Mouse (Mus musculus): ENCODE measurements around the gene Cebpz. TPM values are rescaled to one million over a fixed set of nuclear protein-coding genes. Genes with fewer than 3 reads are reported as not detected.

Gene Cebpz
- total and polyA plus RNA-seq, 2 experiments: 3.2 to 19.0 TPM

GRCm38 (mm10) chr17:78915772-78916171 is 21.1 kb downstream of the Cebpz start:
- 27% methylated on average over 6 of the region's 6 CpGs for WGBS
- Histone ChIP-seq H3K27ac (replicated peaks; ENCODE audit: insufficient read depth, low read depth, low read length) (0 out of 2 replicates have a peak overlapping the region, but pooled peaks have one; percentile 10), H3K9ac (ENCODE audit: low read depth, low read length) (peak overlapping the region; percentile 88), H3K79me2 (ENCODE audit: control insufficient read depth, insufficient read depth, low read length) (no peaks in the 10 kb centered on the region), H3K27me3 (ENCODE audit: control insufficient read depth, insufficient read depth, low read length) (no peaks in the 10 kb centered on the region), H3K4me1 (ENCODE audit: control insufficient read depth, insufficient read depth, low read length) (peaks cover 6% of the 10 kb centered on the region), H3K4me3 (ENCODE audit: insufficient read depth, low read depth, low read length) (peak overlapping the region; percentile 95), H3K36me3 (ENCODE audit: control insufficient read depth, insufficient read depth, low read length) (peaks cover 16% of the 10 kb centered on the region)
- TF ChIP-seq CTCF (IDR thresholded peaks at IDR 0.05; ENCODE audit: low read depth, low read length): no peak
- TF ChIP-seq POLR2A (IDR thresholded peaks at IDR 0.05; ENCODE audit: extremely low read depth, insufficient read depth, low read length): no peak
- DNase-seq (ENCODE audit: extremely low read depth, low read depth, low spot score): peak; percentile 26

GRCm38 (mm10) chr17:78913921-78914320 is 22.9 kb downstream of the Cebpz start:
- TF ChIP-seq CTCF (IDR thresholded peaks at IDR 0.05; ENCODE audit: low read depth, low read length): no peak
- no peak for TF ChIP-seq POLR2A (IDR thresholded peaks at IDR 0.05; ENCODE audit: extremely low read depth, insufficient read depth, low read length)
- 81% methylated on average over 3 of the region's 3 CpGs for WGBS
- Histone ChIP-seq H3K27me3 (ENCODE audit: control insufficient read depth, insufficient read depth, low read length) (no peaks in the 10 kb centered on the region; the same call in 1 of the 2 replicates), H3K9ac (ENCODE audit: low read depth, low read length) (no peak overlapping the region), H3K79me2 (ENCODE audit: control insufficient read depth, insufficient read depth, low read length) (no peaks in the 10 kb centered on the region), H3K4me3 (ENCODE audit: insufficient read depth, low read depth, low read length) (no peak overlapping the region), H3K4me1 (ENCODE audit: control insufficient read depth, insufficient read depth, low read length) (peaks cover 6% of the 10 kb centered on the region), H3K27ac (replicated peaks; ENCODE audit: insufficient read depth, low read depth, low read length) (no peak overlapping the region), H3K36me3 (ENCODE audit: control insufficient read depth, insufficient read depth, low read length) (peaks cover 4% of the 10 kb centered on the region)
- no peak for DNase-seq (ENCODE audit: extremely low read depth, low read depth, low spot score)

- Histone ChIP-seq H3K27me3 (ENCODE audit: control insufficient read depth, insufficient read depth, low read length) (no peaks in the 10 kb centered on the region; the same call in 1 of the 2 replicates), H3K9ac (ENCODE audit: low read depth, low read length) (no peak overlapping the region), H3K36me3 (ENCODE audit: control insufficient read depth, insufficient read depth, low read length) (no peaks in the 10 kb centered on the region), H3K4me1 (ENCODE audit: control insufficient read depth, insufficient read depth, low read length) (peaks cover 6% of the 10 kb centered on the region), H3K27ac (replicated peaks; ENCODE audit: insufficient read depth, low read depth, low read length) (no peak overlapping the region), H3K79me2 (ENCODE audit: control insufficient read depth, insufficient read depth, low read length) (no peaks in the 10 kb centered on the region), H3K4me3 (ENCODE audit: insufficient read depth, low read depth, low read length) (no peak overlapping the region)
- TF ChIP-seq POLR2A (IDR thresholded peaks at IDR 0.05; ENCODE audit: extremely low read depth, insufficient read depth, low read length): no peak
- no peak for TF ChIP-seq CTCF (IDR thresholded peaks at IDR 0.05; ENCODE audit: low read depth, low read length)
- no peak for DNase-seq (ENCODE audit: extremely low read depth, low read depth, low spot score)
- 33% methylated on average over 6 of the region's 6 CpGs for WGBS
These were observed 24.0 kb downstream of the Cebpz start for GRCm38 (mm10) chr17:78912861-78913281.

GRCm38 (mm10) chr17:78909374-78909773 is 27.5 kb downstream of the Cebpz start:
- H3K36me3 ChIP-seq (ENCODE audit: control insufficient read depth, insufficient read depth, low read length): no peaks in the 10 kb centered on the region
- no peak for DNase-seq (ENCODE audit: extremely low read depth, low read depth, low spot score)
- no peak overlapping the region for H3K9ac ChIP-seq (ENCODE audit: low read depth, low read length)
- WGBS: 69% methylated on average over 2 of the region's 2 CpGs
- no peaks in the 10 kb centered on the region; the same call in 1 of the 2 replicates for H3K4me1 ChIP-seq (ENCODE audit: control insufficient read depth, insufficient read depth, low read length)
- no peaks in the 10 kb centered on the region; the same call in 1 of the 2 replicates for H3K27me3 ChIP-seq (ENCODE audit: control insufficient read depth, insufficient read depth, low read length)
- H3K79me2 ChIP-seq (ENCODE audit: control insufficient read depth, insufficient read depth, low read length): no peaks in the 10 kb centered on the region
- no peak overlapping the region for H3K27ac ChIP-seq (replicated peaks; ENCODE audit: insufficient read depth, low read depth, low read length)
- TF ChIP-seq POLR2A (IDR thresholded peaks at IDR 0.05; ENCODE audit: extremely low read depth, insufficient read depth, low read length) (no peak), CTCF (IDR thresholded peaks at IDR 0.05; ENCODE audit: low read depth, low read length) (no peak)
- no peak overlapping the region for H3K4me3 ChIP-seq (ENCODE audit: insufficient read depth, low read depth, low read length)

GRCm38 (mm10) chr17:78906892-78907291 is 30.0 kb downstream of the Cebpz start, which contains the start of gene Sult6b1:
Gene Sult6b1, minus strand, starts transcription at chr17:78906992.
- Histone ChIP-seq H3K27me3 (ENCODE audit: control insufficient read depth, insufficient read depth, low read length) (no peaks in the 10 kb centered on the region; the same call in 1 of the 2 replicates), H3K27ac (replicated peaks; ENCODE audit: insufficient read depth, low read depth, low read length) (no peak within 1 kb of the TSS), H3K36me3 (ENCODE audit: control insufficient read depth, insufficient read depth, low read length) (no peaks in the 10 kb centered on the region), H3K79me2 (ENCODE audit: control insufficient read depth, insufficient read depth, low read length) (no peaks in the 10 kb centered on the region), H3K9ac (ENCODE audit: low read depth, low read length) (no peak within 1 kb of the TSS), H3K4me3 (ENCODE audit: insufficient read depth, low read depth, low read length) (no peak within 1 kb of the TSS), H3K4me1 (ENCODE audit: control insufficient read depth, insufficient read depth, low read length) (no peaks in the 10 kb centered on the region)
- no peak for DNase-seq (ENCODE audit: extremely low read depth, low read depth, low spot score)
- whole genome bisulfite sequencing: 89% methylated on average over 5 of the region's 5 CpGs
- no peak for TF ChIP-seq CTCF (IDR thresholded peaks at IDR 0.05; ENCODE audit: low read depth, low read length)

GRCm38 (mm10) chr17:78903158-78903557 is 33.7 kb downstream of the Cebpz start:
- Histone ChIP-seq H3K4me3 (ENCODE audit: insufficient read depth, low read depth, low read length) (no peak overlapping the region), H3K4me1 (ENCODE audit: control insufficient read depth, insufficient read depth, low read length) (no peaks in the 10 kb centered on the region), H3K27me3 (ENCODE audit: control insufficient read depth, insufficient read depth, low read length) (no peaks in the 10 kb centered on the region), H3K9ac (ENCODE audit: low read depth, low read length) (no peak overlapping the region), H3K79me2 (ENCODE audit: control insufficient read depth, insufficient read depth, low read length) (no peaks in the 10 kb centered on the region), H3K36me3 (ENCODE audit: control insufficient read depth, insufficient read depth, low read length) (no peaks in the 10 kb centered on the region), H3K27ac (replicated peaks; ENCODE audit: insufficient read depth, low read depth, low read length) (no peak overlapping the region)
- no peak for TF ChIP-seq CTCF (IDR thresholded peaks at IDR 0.05; ENCODE audit: low read depth, low read length)
- TF ChIP-seq POLR2A (IDR thresholded peaks at IDR 0.05; ENCODE audit: extremely low read depth, insufficient read depth, low read length): no peak
- 79% methylated on average over 2 of the region's 2 CpGs for WGBS
- no peak for DNase-seq (ENCODE audit: extremely low read depth, low read depth, low spot score)
